Mouse (Mus musculus): Measurements from ENCODE around the gene Primpol.

- TF ChIP-seq CTCF (IDR thresholded peaks at IDR 0.05; ENCODE audit: borderline replicate concordance, insufficient read depth, low read depth, low read length) (no peak), POLR2A (IDR thresholded peaks at IDR 0.05; ENCODE audit: borderline replicate concordance, insufficient read depth, low read length) (peak; percentile 38; the same call in 1 of the 2 replicates)
Observed at GRCm38 (mm10) chr8:46616879-46617689, at the start of gene Primpol, which contains the start of gene Casp3.

All from cerebellum, adult 2 months (tissue).